16 mouse cellular contexts compared by ENCODE assay signal in genomic region chr17:11712066-11712465, GRCm38 (mm10).
DNase-seq lines count a peak whose midpoint lies in the region; ATAC-seq and TF ChIP-seq lines count a peak whose summit lies in the region.
"Had no signal": no experiment of that assay in that cellular context is flagged by ENCODE, and none has a peak within 500 bp of the region (broad histone marks: within the 10 kb centered on the region; RNA-seq: fewer than 3 reads in every experiment).

No protein-coding gene starts in this region.

- no peaks in the 10 kb centered on the region for H3K27me3 ChIP-seq in limb, embryonic 14.5 days (ENCODE audit: control insufficient read depth, insufficient read depth, low read length)
- H3K27me3 ChIP-seq in limb, embryonic 10.5 days (ENCODE audit: low read depth, poor library complexity, severe bottlenecking): no peaks in the 10 kb centered on the region
- H3K27me3 ChIP-seq in liver, embryonic 12.5 days (replicated peaks): no peaks in the 10 kb centered on the region
- H3K27me3 ChIP-seq: limb, embryonic 13.5 days had no signal

- no peak overlapping the region for H3K4me3 ChIP-seq in limb, embryonic 14.5 days (replicated peaks; ENCODE audit: low read length)
- no peak overlapping the region for H3K4me3 ChIP-seq in limb, embryonic 10.5 days
- H3K4me3 ChIP-seq in liver, embryonic 12.5 days: no peak overlapping the region
- H3K4me3 ChIP-seq: erythroblast, embryonic 14.5 days; left cerebral cortex, adult 2 months; limb, embryonic 13.5 days; midbrain, embryonic 10.5 days had no signal

- no peaks in the 10 kb centered on the region for H3K9me3 ChIP-seq in limb, embryonic 14.5 days (ENCODE audit: control insufficient read depth, low read length)
- H3K9me3 ChIP-seq in limb, embryonic 10.5 days (replicated peaks): no peaks in the 10 kb centered on the region
- H3K9me3 ChIP-seq in liver, embryonic 12.5 days (replicated peaks): no peaks in the 10 kb centered on the region
- H3K9me3 ChIP-seq: limb, embryonic 13.5 days; midbrain, embryonic 10.5 days had no signal

- no peak overlapping the region for H3K27ac ChIP-seq in limb, embryonic 14.5 days (replicated peaks; ENCODE audit: low read depth, low read length)
- H3K27ac ChIP-seq in limb, embryonic 10.5 days: no peak overlapping the region
- H3K27ac ChIP-seq in liver, embryonic 12.5 days: no peak overlapping the region
- H3K27ac ChIP-seq: left cerebral cortex, adult 2 months; limb, embryonic 13.5 days; midbrain, embryonic 10.5 days had no signal

- no peak overlapping the region for H3K9ac ChIP-seq in limb, embryonic 14.5 days (ENCODE audit: low read depth, low read length, severe bottlenecking)
- no peak overlapping the region for H3K9ac ChIP-seq in liver, embryonic 12.5 days
- H3K9ac ChIP-seq: limb, embryonic 13.5 days had no signal

- no peak for ATAC-seq in limb, embryonic 14.5 days (ENCODE audit: low FRiP score, low read depth)
- 0 out of 2 replicates have a peak, but pooled peaks have one; percentile 41 for ATAC-seq in megakaryocyte-erythroid progenitor cell, adult 5-6 weeks (replicated peaks; ENCODE audit: low FRiP score, low TSS enrichment, poor library complexity, severe bottlenecking)
- no peak for ATAC-seq in liver, embryonic 12.5 days
- ATAC-seq: forebrain, embryonic 14.5 days; intestine, embryonic 16.5 days had no signal

- DNase-seq in gastrocnemius, postnatal 14 days: peak; percentile 10
- DNase-seq in gastrocnemius, postnatal 25 days: no peak
- peak; percentile 20 for DNase-seq in limb, embryonic 14.5 days (ENCODE audit: low spot score)
- DNase-seq in limb, embryonic 10.5 days (ENCODE audit: low spot score): no peak
- peak; percentile 12 for DNase-seq in urinary bladder, postnatal 14 days (ENCODE audit: low spot score)
- no peak for DNase-seq in urinary bladder, postnatal 4 days (ENCODE audit: low spot score in 2 of 2)
- DNase-seq: B cell, adult 2 months; cerebellum, postnatal 14 days had no signal

- no peak for TF ChIP-seq POLR2A in limb, embryonic 14.5 days (IDR thresholded peaks at IDR 0.05; ENCODE audit: borderline replicate concordance, extremely low read depth, insufficient read depth, insufficient read length)

- intact Hi-C loops in gastrocnemius, postnatal 14 days (cut with DNase I; ENCODE audit: low total_unique reads): no loop called here

- WGBS in limb, embryonic 14.5 days: 53% methylated on average over 4 of the region's 4 CpGs
- WGBS in limb, embryonic 10.5 days: 87% methylated on average over 4 of the region's 4 CpGs
- WGBS in liver, embryonic 12.5 days (ENCODE audit: insufficient replicate concordance): 59% methylated on average over 4 of the region's 4 CpGs

- H3K4me2 ChIP-seq in limb, embryonic 14.5 days (replicated peaks; ENCODE audit: low read depth, low read length, severe bottlenecking): no peak overlapping the region
- no peak overlapping the region for H3K4me2 ChIP-seq in liver, embryonic 12.5 days
- H3K4me2 ChIP-seq: limb, embryonic 13.5 days had no signal

- H3K4me1 ChIP-seq in limb, embryonic 14.5 days (ENCODE audit: control insufficient read depth, insufficient read depth, low read length): peaks cover 3% of the 10 kb centered on the region; the same call in 1 of the 2 replicates
- H3K4me1 ChIP-seq in limb, embryonic 10.5 days: peaks cover 6% of the 10 kb centered on the region; the same call in 1 of the 2 replicates
- no peaks in the 10 kb centered on the region for H3K4me1 ChIP-seq in liver, embryonic 12.5 days
- H3K4me1 ChIP-seq: midbrain, embryonic 10.5 days had no signal

- H3K36me3 ChIP-seq in limb, embryonic 14.5 days (ENCODE audit: control insufficient read depth, insufficient read depth, low read length): no peaks in the 10 kb centered on the region
- no peaks in the 10 kb centered on the region for H3K36me3 ChIP-seq in limb, embryonic 10.5 days
- H3K36me3 ChIP-seq in liver, embryonic 12.5 days: no peaks in the 10 kb centered on the region
- H3K36me3 ChIP-seq: limb, embryonic 13.5 days; midbrain, embryonic 10.5 days had no signal

Comparison
In these comparisons a context has a peak if more than half of its experiments do, and no peak if none do; other contexts are left out.
1. DNase-seq: peak in gastrocnemius, postnatal 14 days (single experiment), limb, embryonic 14.5 days (single experiment) and urinary bladder, postnatal 14 days (single experiment); none in gastrocnemius, postnatal 25 days (single experiment), limb, embryonic 10.5 days (single experiment) and urinary bladder, postnatal 4 days (0 of 2).